Mouse (Mus musculus) forebrain, postnatal 0 days (tissue): Measurements from ENCODE around the gene Dmtf1. TPM values are rescaled to one million over a fixed set of nuclear protein-coding genes. Genes with fewer than 3 reads are reported as not detected.

Experiments used
- ATAC-seq: fragments of 200-750 bp; cut with Nextera tagmentation; 2 replicates; pipeline ENCODE4 v1.8.0; 2017; ENCODE audit warnings: mild to moderate bottlenecking, moderate library complexity
- DNase-seq: peaks from one replicate; pipeline ENCODE4 v3.0.0-alpha.2; 2015
- H3K27ac ChIP-seq: fragments of 300-500 bp; sonication (generic); 2 replicates; pipeline ENCODE4 v1.5.1; 2014; ENCODE audit warnings: low read depth, mild to moderate bottlenecking, antibody characterized with exemption, low read length, moderate library complexity, mixed read lengths
- H3K27me3 ChIP-seq: fragments of 300-500 bp; sonication (generic); 2 replicates; pipeline ENCODE4 v1.6.1; 2014; ENCODE audit warnings: mild to moderate bottlenecking, low read length, mixed read lengths; ENCODE audit not compliant: insufficient read depth
- H3K36me3 ChIP-seq: fragments of 300-500 bp; sonication (generic); 2 replicates; pipeline ENCODE4 v1.6.1; 2014; ENCODE audit warnings: mild to moderate bottlenecking, moderate library complexity; ENCODE audit not compliant: insufficient read depth
- H3K4me1 ChIP-seq: fragments of 300-500 bp; sonication (generic); 2 replicates; pipeline ENCODE4 v1.6.1; 2014; ENCODE audit warnings: antibody characterized with exemption; ENCODE audit not compliant: insufficient read depth
- H3K4me2 ChIP-seq: fragments of 300-500 bp; sonication (generic); 2 replicates; pipeline ENCODE4 v1.6.1; 2014; ENCODE audit warnings: low read depth, mild to moderate bottlenecking, moderate library complexity
- H3K4me3 ChIP-seq: fragments of 300-500 bp; sonication (generic); 2 replicates; pipeline ENCODE4 v1.5.1; 2014; ENCODE audit warnings: low read depth, low read length, mixed read lengths
- H3K9ac ChIP-seq: fragments of 300-500 bp; sonication (generic); 2 replicates; pipeline ENCODE4 v1.6.1; 2014; ENCODE audit warnings: mild to moderate bottlenecking
- H3K9me3 ChIP-seq: fragments of 300-500 bp; sonication (generic); 2 replicates; pipeline ENCODE4 v1.6.1; 2016; ENCODE audit warnings: low read length
- CTCF ChIP-seq: sonication (generic); IDR thresholded peaks from 2 replicates; pipeline ENCODE4 v1.5.1; 2016; ENCODE audit warnings: antibody characterized with exemption, control low read depth, low read depth
- WGBS: fragments of 180-500 bp; shearing (Covaris S2); extraction: QIAGEN DNeasy Blood & Tissue Kit; methylation state at CpG from one replicate; pipeline ENCODE4 v1.1.7; 2014; 5-methylcytosine and 5-hydroxymethylcytosine counted together
- polyA plus RNA-seq: library from polyadenylated mRNA; unstranded; fragments of >200 nt; fragmentation: Nextera tagmentation; extraction: Ambion mirVana; gene quantifications from 2 replicates; pipeline ENCODE4 v1.2.1, GENCODE M21; 2015
- total RNA-seq: library from RNA; depleted of rRNA; stranded (reverse); fragments of >200 nt; gene quantifications from 2 replicates; pipeline ENCODE4 v1.2.3, GENCODE M21; 2014

Gene Dmtf1
- total and polyA plus RNA-seq, 2 experiments from 2014 or later: 31.0 to 66.9 TPM

DNA sequence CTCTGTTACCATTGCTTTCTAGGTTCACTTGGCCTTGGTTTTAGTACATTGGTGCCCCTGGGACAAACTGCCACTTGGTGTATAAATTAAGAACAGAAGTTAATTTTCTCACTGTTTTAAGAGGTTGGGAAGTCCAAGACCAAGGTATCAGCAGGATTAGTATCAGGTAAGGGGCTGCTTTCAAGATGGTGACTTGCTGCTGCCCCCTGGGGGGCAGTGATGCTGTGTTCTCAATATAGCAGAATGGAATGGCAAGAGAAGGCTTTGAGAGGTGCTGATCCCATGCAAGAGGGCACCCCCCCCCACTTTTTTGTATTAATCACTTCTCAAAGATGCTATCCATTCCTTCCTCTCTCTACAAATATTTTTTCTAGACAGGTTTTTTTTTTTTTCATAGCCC, 52.0 kb downstream of the Dmtf1 start:
- Histone ChIP-seq H3K27me3 (no peaks in the 10 kb centered on the region), H3K9me3 (no peaks in the 10 kb centered on the region), H3K4me3 (no peak overlapping the region), H3K4me1 (no peaks in the 10 kb centered on the region; the same call in 1 of the 2 replicates), H3K36me3 (no peaks in the 10 kb centered on the region), H3K4me2 (no peak overlapping the region), H3K9ac (no peak overlapping the region), H3K27ac (no peak overlapping the region)
- no peak for ATAC-seq
- DNase-seq: no peak
- TF ChIP-seq CTCF: peak; percentile 26

DNA sequence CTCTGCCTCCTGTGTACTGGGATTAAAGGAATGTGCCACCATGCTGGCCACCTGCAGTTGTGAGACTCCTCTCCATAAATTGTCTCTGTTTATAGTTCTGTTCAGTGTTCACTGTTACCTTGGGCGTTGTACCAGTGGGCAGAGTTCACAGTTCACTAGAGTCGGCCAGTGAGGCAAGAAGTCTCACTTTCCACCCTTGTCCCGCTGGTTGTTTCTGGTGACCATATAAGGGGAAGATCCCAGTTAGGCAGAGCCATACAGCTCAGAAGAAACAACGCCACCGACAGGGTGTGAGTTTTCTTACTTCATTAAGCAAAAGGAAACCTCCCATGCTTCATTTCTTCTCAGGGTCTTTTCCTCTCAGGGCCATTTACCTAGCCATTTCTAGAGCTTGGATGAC, 53.1 kb downstream of the Dmtf1 start:
- Histone ChIP-seq H3K9me3 (no peaks in the 10 kb centered on the region), H3K27ac (no peak overlapping the region), H3K4me2 (no peak overlapping the region), H3K27me3 (no peaks in the 10 kb centered on the region), H3K36me3 (no peaks in the 10 kb centered on the region), H3K4me3 (no peak overlapping the region), H3K9ac (no peak overlapping the region), H3K4me1 (no peaks in the 10 kb centered on the region)
- WGBS: 89% methylated on average over 5 of the region's 5 CpGs
- DNase-seq (no peak), ATAC-seq (no peak)
- no peak for TF ChIP-seq CTCF

DNA sequence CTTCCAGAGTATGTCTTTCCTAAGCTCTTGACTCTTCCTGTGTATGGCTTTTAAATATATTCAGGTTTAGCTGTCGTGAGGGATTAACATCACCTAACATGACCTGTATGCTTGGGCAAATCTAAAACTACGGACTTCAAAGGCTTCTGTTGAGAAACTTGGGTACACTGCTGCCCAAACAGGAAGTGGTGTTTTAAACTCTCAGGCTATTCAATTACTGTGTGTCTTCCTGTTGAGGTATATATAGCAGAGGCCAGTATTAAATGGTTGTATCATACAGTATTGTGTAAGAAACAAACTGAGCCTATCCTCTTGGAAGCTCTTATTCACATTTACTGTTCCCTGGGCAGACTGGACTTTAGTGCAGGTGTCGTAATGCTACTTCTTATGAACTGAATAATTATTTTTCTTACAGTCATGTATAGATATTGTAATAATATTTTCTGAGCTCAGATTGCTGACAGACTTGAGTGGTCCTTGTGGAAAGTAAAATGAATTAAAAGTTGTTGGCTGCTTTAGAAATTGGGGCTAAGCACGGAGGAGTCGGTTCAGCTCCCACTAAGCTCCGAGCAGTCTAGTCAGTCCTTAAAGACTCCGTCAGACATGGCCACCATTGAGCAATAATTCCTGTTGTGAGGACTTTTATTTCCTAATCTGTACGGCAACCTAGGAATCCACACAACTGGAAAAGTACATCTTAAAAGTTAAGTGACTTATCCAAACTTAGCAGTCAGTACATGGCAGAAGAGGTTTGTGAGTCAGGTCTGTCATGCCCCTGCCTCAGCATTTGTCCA, 54.1 kb downstream of the Dmtf1 start:
- no peak for TF ChIP-seq CTCF
- Histone ChIP-seq H3K4me3 (no peak overlapping the region), H3K27me3 (no peaks in the 10 kb centered on the region), H3K4me1 (no peaks in the 10 kb centered on the region), H3K36me3 (no peaks in the 10 kb centered on the region), H3K9me3 (no peaks in the 10 kb centered on the region), H3K27ac (no peak overlapping the region), H3K9ac (no peak overlapping the region), H3K4me2 (no peak overlapping the region)
- 79% methylated on average over 8 of the region's 8 CpGs for WGBS
- DNase-seq: no peak
- no peak for ATAC-seq

DNA sequence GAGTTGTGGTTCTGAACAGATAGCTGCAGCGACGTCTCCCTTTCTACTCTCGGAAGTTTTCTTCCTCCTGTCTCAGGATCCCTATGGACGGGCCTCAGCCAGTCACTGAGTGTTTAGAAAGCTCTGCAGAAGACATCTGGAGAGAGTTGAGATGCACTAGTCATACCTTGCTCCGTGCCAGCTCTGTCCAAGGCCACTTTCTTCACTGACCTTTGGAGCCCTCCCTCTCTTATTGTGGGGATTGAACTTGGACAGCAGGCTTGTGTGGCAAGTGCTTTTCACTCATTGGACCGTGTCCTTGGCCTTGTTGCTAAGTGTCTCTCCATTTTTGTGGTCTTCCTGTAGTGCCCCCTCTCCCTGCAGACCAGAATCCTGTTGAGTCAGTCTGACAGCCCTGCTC, 54.8 kb downstream of the Dmtf1 start:
- DNase-seq (no peak), ATAC-seq (no peak)
- Histone ChIP-seq H3K27me3 (no peaks in the 10 kb centered on the region), H3K4me3 (no peak overlapping the region), H3K4me2 (no peak overlapping the region), H3K4me1 (no peaks in the 10 kb centered on the region), H3K27ac (no peak overlapping the region), H3K9ac (no peak overlapping the region), H3K36me3 (no peaks in the 10 kb centered on the region), H3K9me3 (no peaks in the 10 kb centered on the region)
- no peak for TF ChIP-seq CTCF
- 87% methylated on average over 6 of the region's 6 CpGs for WGBS

GRCm38 (mm10) chr5:9103958-9104357, 57.6 kb downstream of the Dmtf1 start:
- no peak for ATAC-seq

DNA sequence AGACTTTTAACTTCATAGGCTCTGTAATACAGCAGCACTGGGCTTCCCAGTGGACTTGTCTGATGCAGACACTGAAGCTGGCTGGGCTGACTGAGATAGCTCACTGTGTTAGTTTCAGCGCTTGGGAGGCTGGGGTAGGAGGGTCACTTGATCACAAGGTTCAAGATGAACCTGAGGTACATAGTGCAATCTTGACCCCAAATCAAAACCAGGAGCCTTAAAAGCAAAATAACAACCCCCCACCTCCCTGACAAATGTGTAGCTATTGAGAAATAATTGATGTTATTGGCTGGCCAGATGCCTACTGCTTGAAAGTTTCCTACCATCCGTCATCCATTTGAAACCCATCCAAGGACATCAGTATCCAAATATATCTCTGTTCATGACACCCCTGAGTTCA, 58.9 kb downstream of the Dmtf1 start:
- whole genome bisulfite sequencing: 90% methylated on average over 2 of the region's 2 CpGs
- no peaks in the 10 kb centered on the region for H3K27me3 ChIP-seq
- H3K4me1 ChIP-seq: no peaks in the 10 kb centered on the region
- H3K4me3 ChIP-seq: no peak overlapping the region
- ATAC-seq (no peak), DNase-seq (no peak)
- H3K9me3 ChIP-seq: no peaks in the 10 kb centered on the region
- H3K9ac ChIP-seq: no peak overlapping the region
- H3K4me2 ChIP-seq: no peak overlapping the region
- no peaks in the 10 kb centered on the region for H3K36me3 ChIP-seq
- no peak for TF ChIP-seq CTCF
- H3K27ac ChIP-seq: no peak overlapping the region

More at GRCm38 (mm10) chr5:9103958-9104357, 57.6 kb downstream of the Dmtf1 start:
- DNase-seq: no peak
- Histone ChIP-seq H3K27me3 (no peaks in the 10 kb centered on the region), H3K27ac (no peak overlapping the region), H3K4me1 (no peaks in the 10 kb centered on the region), H3K9ac (no peak overlapping the region), H3K4me2 (no peak overlapping the region), H3K9me3 (no peaks in the 10 kb centered on the region), H3K36me3 (no peaks in the 10 kb centered on the region), H3K4me3 (no peak overlapping the region)
- no peak for TF ChIP-seq CTCF
- 86% methylated on average over 8 of the region's 8 CpGs for WGBS
